Mouse (Mus musculus) liver, postnatal 0 days (tissue): ENCODE data around the gene Cdh12.

ENCODE experiments used
- CTCF ChIP-seq: sonication (generic); IDR thresholded peaks from 2 replicates; pipeline ENCODE4 v1.5.1; 2016; ENCODE audit warnings: antibody characterized with exemption, low read depth
- EP300 ChIP-seq: IDR thresholded peaks from 2 replicates; pipeline ENCODE4 v1.6.1; 2016; ENCODE audit warnings: antibody characterized with exemption, low read depth, mild to moderate bottlenecking

DNA sequence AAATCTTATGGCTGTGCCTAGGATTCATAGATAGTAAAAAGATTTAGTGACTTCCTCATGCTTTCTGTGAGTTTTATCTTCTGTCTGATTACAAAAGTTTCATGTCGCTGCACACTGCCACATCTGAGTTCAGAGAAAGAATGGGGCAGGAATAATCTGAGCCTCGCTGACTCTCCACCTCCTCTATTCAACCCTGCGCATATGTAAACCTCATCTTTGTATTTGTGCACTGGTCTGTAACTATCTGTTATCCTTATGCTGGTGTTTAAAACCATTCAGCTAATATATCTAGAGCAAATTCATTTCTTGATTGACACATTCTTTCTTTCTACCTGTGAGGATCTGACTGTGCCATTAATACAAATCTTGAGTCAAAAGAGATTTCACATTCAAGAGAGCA, 944.0 kb downstream of the Cdh12 start:
- TF ChIP-seq CTCF (no peak), EP300 (no peak)
